Mouse (Mus musculus): ENCODE results near the gene Slc7a6os. TPM values are rescaled to one million over a fixed set of nuclear protein-coding genes. Genes with fewer than 3 reads are reported as not detected.
A peak's percentile ranks its signal among the peaks of the same experiment; 100 is the strongest.
"Not testable (repeated sequence)": the region's sequence is repeated elsewhere in the genome, so short reads cannot be mapped to it uniquely, and the experiment has no call there.

Slc7a6os gene
- polyA plus RNA-seq, 1 experiment, result 1.2 TPM

DNA sequence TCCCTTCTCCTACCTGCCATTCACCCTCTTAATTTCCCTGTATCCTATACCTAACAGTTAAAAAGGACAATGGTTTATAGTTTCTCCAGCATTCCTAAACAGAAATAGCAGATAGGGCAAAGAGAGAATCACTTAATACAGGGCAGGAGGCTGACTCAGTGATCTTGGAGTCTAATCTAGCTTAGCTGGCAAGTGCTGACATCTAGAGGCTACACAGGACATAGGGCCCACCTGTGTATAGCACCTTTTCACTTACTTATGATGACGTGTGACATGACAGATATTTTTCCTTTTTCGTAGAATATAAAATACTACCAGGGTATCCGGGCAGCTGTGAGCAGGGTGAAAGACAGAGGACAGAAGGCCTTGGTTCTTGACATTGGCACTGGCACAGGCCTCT, 8.9 kb upstream of the Slc7a6os start:
- no peak for TF ChIP-seq GATA1 (IDR thresholded peaks at IDR 0.05; ENCODE audit: low read length)
- no peak for TF ChIP-seq TAL1 (IDR thresholded peaks at IDR 0.05; ENCODE audit: low read length)
- H3K4me3 ChIP-seq (replicated peaks), result no peak overlapping the region
- H3K36me3 ChIP-seq (ENCODE audit: control insufficient read depth), result peaks cover 69% of the 10 kb centered on the region

DNA sequence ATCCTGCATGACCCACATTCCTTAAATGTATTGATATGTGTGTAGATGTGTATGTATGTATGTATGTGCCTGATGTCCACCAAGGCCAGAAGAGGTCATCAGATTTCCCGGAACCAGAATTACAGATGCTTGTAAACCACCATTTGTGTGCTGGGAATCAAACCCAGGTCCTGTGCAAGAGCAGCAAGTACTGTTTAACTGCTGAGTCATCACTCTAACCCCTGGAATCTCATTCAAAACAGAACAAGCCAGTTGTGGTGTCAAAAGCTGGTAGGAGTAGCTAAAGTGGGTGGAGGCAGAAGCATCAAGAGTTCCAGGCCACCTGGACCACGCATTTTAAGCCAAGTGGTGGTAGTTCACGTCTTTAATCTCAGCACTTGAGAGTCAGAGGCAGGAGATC, 3.2 kb upstream of the Slc7a6os start:
- H3K27me3 ChIP-seq (ENCODE audit: control insufficient read depth), result no peaks in the 10 kb centered on the region
- H3K4me3 ChIP-seq (replicated peaks), result no peak overlapping the region
- no peaks in the 10 kb centered on the region for H3K9me3 ChIP-seq (ENCODE audit: control insufficient read depth, low read length)
- peaks cover 53% of the 10 kb centered on the region for H3K36me3 ChIP-seq (ENCODE audit: control insufficient read depth)
- peaks cover 31% of the 10 kb centered on the region for H3K4me1 ChIP-seq (ENCODE audit: control insufficient read depth)
- TF ChIP-seq TAL1 (IDR thresholded peaks at IDR 0.05; ENCODE audit: low read length), result no peak
- no peak for TF ChIP-seq GATA1 (IDR thresholded peaks at IDR 0.05; ENCODE audit: low read length)

More for the DNA sequence above, 8.9 kb upstream of the Slc7a6os start:
- H3K9me3 ChIP-seq (ENCODE audit: control insufficient read depth, low read length), result no peaks in the 10 kb centered on the region
- H3K27me3 ChIP-seq (ENCODE audit: control insufficient read depth), result no peaks in the 10 kb centered on the region
- H3K4me1 ChIP-seq (ENCODE audit: control insufficient read depth), result peaks cover 2% of the 10 kb centered on the region

DNA sequence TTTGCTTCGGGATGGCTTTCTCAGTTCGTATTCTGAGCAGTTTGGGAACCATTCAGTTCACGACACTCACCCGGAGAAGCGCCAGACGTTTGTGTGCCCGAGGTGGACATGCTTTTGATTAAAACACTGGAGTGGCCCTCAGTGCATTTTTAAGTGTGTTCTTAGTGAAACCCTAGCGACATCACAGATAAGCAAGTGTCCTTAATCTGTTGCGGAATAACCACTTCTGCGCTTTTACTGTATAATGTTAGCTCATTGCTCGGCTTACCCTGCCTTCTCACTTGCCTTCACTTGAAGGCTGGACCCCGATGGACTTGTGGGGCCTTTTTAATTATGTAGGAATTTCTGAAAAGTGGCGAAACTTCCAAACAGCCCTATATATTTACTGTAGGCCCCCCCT, 686 bp upstream of the Slc7a6os start:
- H3K9me3 ChIP-seq (ENCODE audit: control insufficient read depth, low read length), result no peaks in the 10 kb centered on the region
- H3K4me1 ChIP-seq (ENCODE audit: control insufficient read depth), result peaks cover 34% of the 10 kb centered on the region
- H3K4me3 ChIP-seq (replicated peaks), result peak overlapping the region; percentile 91
- H3K36me3 ChIP-seq (ENCODE audit: control insufficient read depth), result peaks cover 52% of the 10 kb centered on the region
- no peak for TF ChIP-seq TAL1 (IDR thresholded peaks at IDR 0.05; ENCODE audit: low read length)
- TF ChIP-seq GATA1 (IDR thresholded peaks at IDR 0.05; ENCODE audit: low read length), result no peak
- H3K27me3 ChIP-seq (ENCODE audit: control insufficient read depth), result no peaks in the 10 kb centered on the region

DNA sequence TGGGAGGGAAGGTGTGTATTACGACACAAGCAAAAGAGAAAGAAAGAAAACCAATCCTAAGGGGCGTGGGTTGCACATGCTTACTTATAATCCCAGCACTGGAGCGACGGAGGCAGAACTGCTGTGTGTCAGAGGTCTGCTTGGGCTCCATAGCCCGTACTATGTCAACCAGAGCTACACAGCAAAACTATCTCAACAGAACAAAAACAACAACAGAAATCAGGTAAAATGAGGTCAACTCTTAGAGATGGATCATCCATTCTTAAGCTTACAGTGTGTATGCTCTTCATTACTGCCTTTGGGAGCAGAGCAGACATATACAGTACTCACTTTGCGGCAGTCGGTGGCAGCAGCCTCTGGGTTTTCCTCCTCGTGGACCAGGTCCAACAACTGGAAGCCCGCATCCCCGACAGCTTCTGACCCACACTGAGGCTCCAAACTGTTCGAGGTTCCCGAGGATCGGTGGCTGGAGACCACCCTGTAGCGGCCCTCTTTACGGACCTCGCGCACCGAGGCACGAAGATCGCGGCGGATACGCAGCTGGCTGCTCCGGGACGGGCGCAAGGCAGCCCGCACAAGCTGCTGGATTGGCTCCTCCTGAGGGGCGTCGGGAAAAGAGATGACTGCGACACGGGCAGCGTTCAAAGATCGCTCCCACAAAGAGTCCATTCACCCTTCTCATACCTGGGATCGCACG, 552 bp downstream of the Slc7a6os start:
- H3K27me3 ChIP-seq (ENCODE audit: control insufficient read depth), result no peaks in the 10 kb centered on the region

DNA sequence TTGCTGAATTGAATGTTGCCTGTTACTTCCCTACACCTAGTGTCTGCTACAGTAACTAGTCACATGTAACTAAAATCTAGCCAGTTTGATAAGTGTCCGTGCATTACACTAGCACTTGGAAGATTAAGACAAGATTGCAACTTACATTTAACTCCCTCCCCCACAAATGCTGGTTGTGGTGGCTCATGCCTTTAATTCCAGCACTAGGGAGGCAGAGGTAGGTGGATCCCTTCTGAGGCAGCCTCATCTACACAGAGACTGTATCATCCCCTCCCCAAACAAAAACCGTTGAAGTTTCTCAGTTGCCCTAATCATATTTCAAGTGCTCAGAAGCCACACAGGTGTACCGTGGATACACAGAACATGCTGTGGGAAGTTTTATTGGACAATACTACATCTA, 11.1 kb downstream of the Slc7a6os start:
- H3K27me3 ChIP-seq (ENCODE audit: control insufficient read depth); H3K4me3 ChIP-seq (replicated peaks); H3K4me1 ChIP-seq (ENCODE audit: control insufficient read depth); H3K9me3 ChIP-seq (ENCODE audit: control insufficient read depth, low read length): not testable (repeated sequence)
- H3K36me3 ChIP-seq (ENCODE audit: control insufficient read depth), result peaks cover 77% of the 10 kb centered on the region

More for the DNA sequence above, 552 bp downstream of the Slc7a6os start:
- Histone ChIP-seq H3K9me3 (ENCODE audit: control insufficient read depth, low read length) (no peaks in the 10 kb centered on the region), H3K4me1 (ENCODE audit: control insufficient read depth) (peaks cover 34% of the 10 kb centered on the region), H3K4me3 (replicated peaks) (peak overlapping the region; percentile 91), H3K36me3 (ENCODE audit: control insufficient read depth) (peaks cover 47% of the 10 kb centered on the region)
- TF ChIP-seq TAL1 (IDR thresholded peaks at IDR 0.05; ENCODE audit: low read length) (no peak), GATA1 (IDR thresholded peaks at IDR 0.05; ENCODE audit: low read length) (no peak)

DNA sequence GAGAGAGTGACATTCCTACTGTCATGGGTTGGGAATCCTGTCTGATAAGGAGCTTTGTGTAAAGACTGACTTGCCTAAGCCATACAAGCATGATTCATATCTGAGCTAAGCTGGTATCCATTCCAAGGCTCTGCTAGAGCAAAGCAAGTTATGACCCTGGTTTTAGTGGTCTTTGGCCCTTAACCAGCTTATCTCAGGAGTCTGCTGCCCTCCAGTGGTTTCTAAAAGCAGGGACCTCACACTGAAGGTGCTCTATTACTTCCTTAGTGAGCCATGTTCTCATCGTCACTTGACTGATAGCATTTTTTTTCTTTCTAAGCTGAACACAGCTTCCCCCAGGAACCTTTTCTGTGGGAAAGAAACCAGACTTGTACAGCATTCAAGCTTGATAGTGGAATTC, 12.0 kb downstream of the Slc7a6os start:
- TF ChIP-seq TAL1 (IDR thresholded peaks at IDR 0.05; ENCODE audit: low read length) (no peak), GATA1 (IDR thresholded peaks at IDR 0.05; ENCODE audit: low read length) (no peak)
- Histone ChIP-seq H3K4me1 (ENCODE audit: control insufficient read depth) (no peaks in the 10 kb centered on the region), H3K4me3 (replicated peaks) (no peak overlapping the region), H3K36me3 (ENCODE audit: control insufficient read depth) (peaks cover 71% of the 10 kb centered on the region), H3K9me3 (ENCODE audit: control insufficient read depth, low read length) (no peaks in the 10 kb centered on the region), H3K27me3 (ENCODE audit: control insufficient read depth) (no peaks in the 10 kb centered on the region)

DNA sequence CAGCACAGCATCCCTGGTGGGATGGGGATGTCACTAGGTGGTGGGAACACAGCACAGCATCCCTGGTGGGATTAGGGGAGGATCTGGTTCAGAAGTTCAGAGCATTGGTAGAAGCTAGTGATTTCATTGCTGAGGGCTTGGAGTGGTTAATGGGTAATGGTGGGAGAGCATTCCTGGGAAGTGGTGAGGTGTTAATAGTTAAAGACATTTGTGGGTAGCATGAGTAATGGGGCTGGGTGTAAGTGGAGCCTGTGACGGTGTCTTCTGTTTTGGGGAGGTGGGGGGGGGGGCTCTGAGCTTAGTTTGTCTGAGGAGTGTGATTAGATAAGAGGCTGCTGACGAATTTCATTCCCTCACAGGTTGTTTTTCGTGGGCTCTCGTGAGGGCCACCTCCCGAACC, 16.7 kb downstream of the Slc7a6os start:
- TF ChIP-seq GATA1 (IDR thresholded peaks at IDR 0.05; ENCODE audit: low read length) (no peak), TAL1 (IDR thresholded peaks at IDR 0.05; ENCODE audit: low read length) (no peak)
- Histone ChIP-seq H3K4me3 (replicated peaks) (no peak overlapping the region), H3K27me3 (ENCODE audit: control insufficient read depth) (peaks cover 5% of the 10 kb centered on the region; the same call in 1 of the 2 replicates), H3K4me1 (ENCODE audit: control insufficient read depth) (peaks cover 8% of the 10 kb centered on the region), H3K36me3 (ENCODE audit: control insufficient read depth) (peaks cover 31% of the 10 kb centered on the region), H3K9me3 (ENCODE audit: control insufficient read depth, low read length) (no peaks in the 10 kb centered on the region)

DNA sequence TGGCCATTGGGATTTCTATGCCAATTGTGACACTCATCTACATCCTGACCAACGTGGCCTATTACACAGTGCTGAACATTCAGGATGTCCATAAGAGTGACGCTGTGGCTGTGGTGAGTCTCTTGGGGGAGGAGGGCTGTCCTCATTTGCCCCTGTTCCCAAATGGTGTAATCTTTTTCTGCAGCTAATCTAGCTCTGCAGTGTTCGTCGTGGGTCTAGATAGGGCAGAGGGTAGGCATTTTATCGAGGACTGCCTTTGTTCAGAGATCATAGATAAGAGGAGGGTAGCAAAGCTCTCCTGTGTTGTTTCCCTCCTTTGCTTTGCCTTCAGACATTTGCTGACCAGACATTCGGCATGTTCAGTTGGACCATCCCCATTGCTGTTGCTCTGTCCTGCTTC, 17.6 kb downstream of the Slc7a6os start:
- peaks cover 10% of the 10 kb centered on the region for H3K4me1 ChIP-seq (ENCODE audit: control insufficient read depth)
- H3K36me3 ChIP-seq (ENCODE audit: control insufficient read depth), result peaks cover 22% of the 10 kb centered on the region
- H3K27me3 ChIP-seq (ENCODE audit: control insufficient read depth), result peaks cover 5% of the 10 kb centered on the region; the same call in 1 of the 2 replicates
- no peak for TF ChIP-seq GATA1 (IDR thresholded peaks at IDR 0.05; ENCODE audit: low read length)
- TF ChIP-seq TAL1 (IDR thresholded peaks at IDR 0.05; ENCODE audit: low read length), result no peak
- no peak overlapping the region for H3K4me3 ChIP-seq (replicated peaks)
- no peaks in the 10 kb centered on the region for H3K9me3 ChIP-seq (ENCODE audit: control insufficient read depth, low read length)

DNA sequence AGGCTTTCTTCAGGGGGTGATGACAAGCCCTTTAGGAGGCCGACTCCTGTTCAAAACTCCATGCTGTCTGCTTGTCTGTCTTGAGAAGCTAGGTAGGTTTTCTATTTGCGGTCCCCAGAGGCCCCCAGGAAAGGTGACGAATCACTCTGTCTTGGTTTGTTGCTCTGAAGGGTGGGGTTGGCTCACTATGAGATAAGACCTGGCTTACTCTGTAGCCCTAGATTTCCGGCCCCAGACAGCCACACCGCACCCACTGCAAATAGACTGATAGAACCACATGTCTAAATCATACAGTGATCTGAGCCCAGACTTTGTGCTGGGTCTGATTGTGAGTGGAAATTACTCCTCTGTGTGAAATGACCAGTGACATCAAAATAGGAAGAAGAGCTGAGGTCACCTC, 19.1 kb downstream of the Slc7a6os start:
- no peak overlapping the region for H3K4me3 ChIP-seq (replicated peaks)
- peaks cover 17% of the 10 kb centered on the region for H3K36me3 ChIP-seq (ENCODE audit: control insufficient read depth)
- H3K9me3 ChIP-seq (ENCODE audit: control insufficient read depth, low read length), result no peaks in the 10 kb centered on the region
- no peak for TF ChIP-seq GATA1 (IDR thresholded peaks at IDR 0.05; ENCODE audit: low read length)
- TF ChIP-seq TAL1 (IDR thresholded peaks at IDR 0.05; ENCODE audit: low read length), result no peak
- peaks cover 16% of the 10 kb centered on the region for H3K4me1 ChIP-seq (ENCODE audit: control insufficient read depth)
- peaks cover 5% of the 10 kb centered on the region; the same call in 1 of the 2 replicates for H3K27me3 ChIP-seq (ENCODE audit: control insufficient read depth)

DNA sequence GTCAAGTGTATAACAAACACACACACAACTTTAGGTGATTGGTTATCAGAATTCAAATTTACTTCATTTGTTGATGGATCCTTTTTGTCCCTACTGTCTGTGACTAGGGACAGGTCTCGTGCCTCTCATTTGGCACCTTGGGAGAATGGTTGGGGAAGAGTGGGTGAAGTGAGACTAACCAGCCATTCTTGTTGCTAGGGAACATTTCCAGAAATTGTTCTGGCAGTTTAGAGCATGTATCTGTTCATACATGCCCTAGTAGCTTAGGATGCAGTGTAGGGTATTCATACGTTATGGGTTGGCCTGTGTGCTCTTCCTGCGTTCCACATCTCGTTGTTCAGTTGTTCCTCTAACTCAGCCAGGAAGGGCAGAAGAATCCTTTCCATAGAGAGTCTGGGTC, 21.6 kb downstream of the Slc7a6os start:
- Histone ChIP-seq H3K4me3 (replicated peaks) (no peak overlapping the region), H3K4me1 (ENCODE audit: control insufficient read depth) (peaks cover 16% of the 10 kb centered on the region), H3K36me3 (ENCODE audit: control insufficient read depth) (peaks cover 5% of the 10 kb centered on the region), H3K9me3 (ENCODE audit: control insufficient read depth, low read length) (no peaks in the 10 kb centered on the region), H3K27me3 (ENCODE audit: control insufficient read depth) (peaks cover 5% of the 10 kb centered on the region; the same call in 1 of the 2 replicates)
- TF ChIP-seq GATA1 (IDR thresholded peaks at IDR 0.05; ENCODE audit: low read length) (no peak), TAL1 (IDR thresholded peaks at IDR 0.05; ENCODE audit: low read length) (no peak)

Data from erythroblast, embryonic 14.5 days (primary cell).